Mouse (Mus musculus): ENCODE results near the gene Uvrag. TPM values are rescaled to one million over a fixed set of nuclear protein-coding genes. Genes with fewer than 3 reads are reported as not detected.

Uvrag gene
- polyA plus RNA-seq, 1 experiment from 2014 or later = 16.5 TPM

GRCm38 (mm10) chr7:99162462-99162861 lies 21.5 kb upstream of the Uvrag start:
- no peak for ATAC-seq (ENCODE audit: insufficient number of reproducible peaks, insufficient read depth, low FRiP score, low TSS enrichment, low read depth)
- Histone ChIP-seq H3K4me3 (no peak overlapping the region), H3K4me1 (peaks cover 14% of the 10 kb centered on the region; the same call in 1 of the 2 replicates), H3K27ac (no peak overlapping the region), H3K9me3 (no peaks in the 10 kb centered on the region), H3K36me3 (peaks cover 5% of the 10 kb centered on the region; the same call in 1 of the 2 replicates), H3K9ac (no peak overlapping the region), H3K27me3 (no peaks in the 10 kb centered on the region), H3K4me2 (no peak overlapping the region)
- 92% methylated on average over 7 of the region's 7 CpGs for WGBS

- no peak for ATAC-seq (ENCODE audit: insufficient number of reproducible peaks, insufficient read depth, low FRiP score, low TSS enrichment, low read depth)
- Histone ChIP-seq H3K4me3 (no peak overlapping the region), H3K36me3 (peaks cover 5% of the 10 kb centered on the region; the same call in 1 of the 2 replicates), H3K4me1 (peaks cover 14% of the 10 kb centered on the region; the same call in 1 of the 2 replicates), H3K27ac (no peak overlapping the region), H3K9ac (no peak overlapping the region), H3K27me3 (no peaks in the 10 kb centered on the region), H3K4me2 (no peak overlapping the region), H3K9me3 (no peaks in the 10 kb centered on the region)
- 84% methylated on average over 11 of the region's 11 CpGs for WGBS
Observed at GRCm38 (mm10) chr7:99161961-99162360, 21.0 kb upstream of the Uvrag start.

GRCm38 (mm10) chr7:99161529-99161928 lies 20.6 kb upstream of the Uvrag start:
- Histone ChIP-seq H3K4me3 (no peak overlapping the region), H3K4me1 (peaks cover 14% of the 10 kb centered on the region), H3K27ac (no peak overlapping the region), H3K9ac (no peak overlapping the region), H3K4me2 (no peak overlapping the region), H3K27me3 (no peaks in the 10 kb centered on the region), H3K9me3 (no peaks in the 10 kb centered on the region), H3K36me3 (peaks cover 5% of the 10 kb centered on the region; the same call in 1 of the 2 replicates)
- ATAC-seq (ENCODE audit: insufficient number of reproducible peaks, insufficient read depth, low FRiP score, low TSS enrichment, low read depth) = peak; percentile 18; the same call in 1 of the 2 replicates
- 46% methylated on average over 4 of the region's 4 CpGs for WGBS

- no peak overlapping the region for H3K4me3 ChIP-seq
- no peak overlapping the region for H3K4me2 ChIP-seq
- no peaks in the 10 kb centered on the region for H3K27me3 ChIP-seq
- peaks cover 5% of the 10 kb centered on the region; the same call in 1 of the 2 replicates for H3K36me3 ChIP-seq
- WGBS = 86% methylated on average over 7 of the region's 7 CpGs
- H3K4me1 ChIP-seq = peaks cover 13% of the 10 kb centered on the region
- ATAC-seq (ENCODE audit: insufficient number of reproducible peaks, insufficient read depth, low FRiP score, low TSS enrichment, low read depth) = no peak
- H3K27ac ChIP-seq = no peak overlapping the region
- no peaks in the 10 kb centered on the region for H3K9me3 ChIP-seq
- no peak overlapping the region for H3K9ac ChIP-seq
Observed at GRCm38 (mm10) chr7:99160995-99161394, 20.1 kb upstream of the Uvrag start.

- peaks cover 5% of the 10 kb centered on the region; the same call in 1 of the 2 replicates for H3K36me3 ChIP-seq
- H3K4me3 ChIP-seq = no peak overlapping the region
- H3K27ac ChIP-seq = no peak overlapping the region
- H3K4me1 ChIP-seq = peaks cover 13% of the 10 kb centered on the region
- H3K9me3 ChIP-seq = no peaks in the 10 kb centered on the region
- no peak for ATAC-seq (ENCODE audit: insufficient number of reproducible peaks, insufficient read depth, low FRiP score, low TSS enrichment, low read depth)
- no peak overlapping the region for H3K9ac ChIP-seq
- 79% methylated on average over 2 of the region's 2 CpGs for WGBS
- H3K4me2 ChIP-seq = no peak overlapping the region
- no peaks in the 10 kb centered on the region for H3K27me3 ChIP-seq
Observed at GRCm38 (mm10) chr7:99159446-99159845, 18.5 kb upstream of the Uvrag start.

GRCm38 (mm10) chr7:99158904-99159303 lies 18.0 kb upstream of the Uvrag start:
- Histone ChIP-seq H3K9ac (no peak overlapping the region), H3K27ac (no peak overlapping the region), H3K27me3 (no peaks in the 10 kb centered on the region), H3K4me1 (peaks cover 14% of the 10 kb centered on the region), H3K9me3 (no peaks in the 10 kb centered on the region), H3K36me3 (peaks cover 5% of the 10 kb centered on the region; the same call in 1 of the 2 replicates), H3K4me3 (no peak overlapping the region), H3K4me2 (no peak overlapping the region)
- 64% methylated on average over 5 of the region's 5 CpGs for WGBS
- no peak for ATAC-seq (ENCODE audit: insufficient number of reproducible peaks, insufficient read depth, low FRiP score, low TSS enrichment, low read depth)

- Histone ChIP-seq H3K4me1 (peaks cover 14% of the 10 kb centered on the region), H3K4me2 (no peak overlapping the region), H3K9ac (no peak overlapping the region), H3K9me3 (no peaks in the 10 kb centered on the region), H3K36me3 (peaks cover 5% of the 10 kb centered on the region; the same call in 1 of the 2 replicates), H3K27me3 (no peaks in the 10 kb centered on the region), H3K27ac (no peak overlapping the region), H3K4me3 (no peak overlapping the region)
- no peak for ATAC-seq (ENCODE audit: insufficient number of reproducible peaks, insufficient read depth, low FRiP score, low TSS enrichment, low read depth)
- WGBS = 86% methylated on average over 8 of the region's 8 CpGs
Observed at GRCm38 (mm10) chr7:99158011-99158410, 17.1 kb upstream of the Uvrag start.

GRCm38 (mm10) chr7:99156737-99157136 lies 15.8 kb upstream of the Uvrag start:
- Histone ChIP-seq H3K9me3 (no peaks in the 10 kb centered on the region), H3K4me2 (no peak overlapping the region), H3K4me1 (peaks cover 14% of the 10 kb centered on the region), H3K27me3 (no peaks in the 10 kb centered on the region), H3K9ac (no peak overlapping the region), H3K4me3 (no peak overlapping the region), H3K27ac (no peak overlapping the region), H3K36me3 (peaks cover 5% of the 10 kb centered on the region; the same call in 1 of the 2 replicates)
- 82% methylated on average over 10 of the region's 10 CpGs for WGBS
- ATAC-seq (ENCODE audit: insufficient number of reproducible peaks, insufficient read depth, low FRiP score, low TSS enrichment, low read depth) = no peak

- Histone ChIP-seq H3K4me3 (peak overlapping the region; percentile 31), H3K27ac (peak overlapping the region; percentile 66), H3K4me1 (peaks cover 14% of the 10 kb centered on the region), H3K9me3 (no peaks in the 10 kb centered on the region), H3K36me3 (peaks cover 5% of the 10 kb centered on the region; the same call in 1 of the 2 replicates), H3K9ac (peak overlapping the region; percentile 61), H3K4me2 (peak overlapping the region; percentile 58), H3K27me3 (no peaks in the 10 kb centered on the region)
- ATAC-seq (ENCODE audit: insufficient number of reproducible peaks, insufficient read depth, low FRiP score, low TSS enrichment, low read depth) = peak; percentile 57; the same call in 1 of the 2 replicates
- WGBS = 12% methylated on average over 17 of the region's 17 CpGs
Observed at GRCm38 (mm10) chr7:99155311-99156289, 14.7 kb upstream of the Uvrag start.

GRCm38 (mm10) chr7:99154648-99155151 lies 13.8 kb upstream of the Uvrag start:
- WGBS = 60% methylated on average over 8 of the region's 8 CpGs
- 0 out of 2 replicates have a peak, but pooled peaks have one; percentile 43 for ATAC-seq (ENCODE audit: insufficient number of reproducible peaks, insufficient read depth, low FRiP score, low TSS enrichment, low read depth)
- no peak overlapping the region; the same call in 1 of the 2 replicates for H3K4me2 ChIP-seq

GRCm38 (mm10) chr7:99153686-99154202 lies 12.8 kb upstream of the Uvrag start:
- Histone ChIP-seq H3K4me1 (peaks cover 14% of the 10 kb centered on the region), H3K4me3 (no peak overlapping the region), H3K4me2 (no peak overlapping the region), H3K36me3 (peaks cover 5% of the 10 kb centered on the region; the same call in 1 of the 2 replicates), H3K9ac (no peak overlapping the region), H3K27ac (no peak overlapping the region), H3K27me3 (no peaks in the 10 kb centered on the region), H3K9me3 (no peaks in the 10 kb centered on the region)
- WGBS = 84% methylated on average over 11 of the region's 11 CpGs
- ATAC-seq (ENCODE audit: insufficient number of reproducible peaks, insufficient read depth, low FRiP score, low TSS enrichment, low read depth) = no peak

More at GRCm38 (mm10) chr7:99154648-99155151, 13.8 kb upstream of the Uvrag start:
- 0 out of 2 replicates have a peak overlapping the region, but pooled peaks have one; percentile 1 for H3K27ac ChIP-seq
- no peak overlapping the region for H3K9ac ChIP-seq
- peaks cover 5% of the 10 kb centered on the region; the same call in 1 of the 2 replicates for H3K36me3 ChIP-seq
- H3K9me3 ChIP-seq = no peaks in the 10 kb centered on the region
- H3K4me3 ChIP-seq = no peak overlapping the region
- H3K4me1 ChIP-seq = peaks cover 14% of the 10 kb centered on the region
- H3K27me3 ChIP-seq = no peaks in the 10 kb centered on the region

All from embryonic facial prominence, embryonic 13.5 days (tissue).